Mouse (Mus musculus) lung, adult 2 months (tissue): Measurements from ENCODE around the gene Ate1. TPM values are rescaled to one million over a fixed set of nuclear protein-coding genes. Genes with fewer than 3 reads are reported as not detected.
A peak's percentile ranks its signal among the peaks of the same experiment; 100 is the strongest.
"Not testable (repeated sequence)": the region's sequence is repeated elsewhere in the genome, so short reads cannot be mapped to it uniquely, and the experiment has no call there.

Experiments
- DNase-seq: peaks from one replicate; pipeline ENCODE4 v3.0.0; 2022
- H3K4me1 ChIP-seq: fragments of 200-500 bp; 2 replicates; pipeline ENCODE4 v1.6.1; 2011; ENCODE audit warnings: low read length; ENCODE audit not compliant: control insufficient read depth, insufficient read depth
- H3K4me3 ChIP-seq: fragments of 200-500 bp; replicated peaks from 2 replicates; pipeline ENCODE3; 2011; ENCODE audit warnings: low read depth, mild to moderate bottlenecking, control low read depth, low read length; ENCODE audit errors: extremely low read depth
- CTCF ChIP-seq: fragments of 200-500 bp; IDR thresholded peaks from 2 replicates; pipeline ENCODE4 v1.5.1; 2011; ENCODE audit warnings: mild to moderate bottlenecking, low read length, control low read depth; ENCODE audit not compliant: insufficient read depth
- POLR2A ChIP-seq: fragments of 200-500 bp; IDR thresholded peaks from 2 replicates; pipeline ENCODE4 v1.6.1; 2011; ENCODE audit warnings: low read depth, mild to moderate bottlenecking, control low read depth, low read length, borderline replicate concordance; ENCODE audit errors: extremely low read depth
- WGBS: fragments of 180-500 bp; shearing (Covaris S2); methylation state at CpG from one replicate; pipeline ENCODE4 v1.1.7; 2018; 5-methylcytosine and 5-hydroxymethylcytosine counted together
- polyA plus RNA-seq: library from polyadenylated mRNA; depleted of rRNA; stranded (reverse); fragments of >200 nt; gene quantifications from 2 replicates; pipeline ENCODE4 v1.2.3, GENCODE M21; 2012

The Ate1 gene
- polyA plus RNA-seq, 1 experiment, result 12.5 TPM

DNA sequence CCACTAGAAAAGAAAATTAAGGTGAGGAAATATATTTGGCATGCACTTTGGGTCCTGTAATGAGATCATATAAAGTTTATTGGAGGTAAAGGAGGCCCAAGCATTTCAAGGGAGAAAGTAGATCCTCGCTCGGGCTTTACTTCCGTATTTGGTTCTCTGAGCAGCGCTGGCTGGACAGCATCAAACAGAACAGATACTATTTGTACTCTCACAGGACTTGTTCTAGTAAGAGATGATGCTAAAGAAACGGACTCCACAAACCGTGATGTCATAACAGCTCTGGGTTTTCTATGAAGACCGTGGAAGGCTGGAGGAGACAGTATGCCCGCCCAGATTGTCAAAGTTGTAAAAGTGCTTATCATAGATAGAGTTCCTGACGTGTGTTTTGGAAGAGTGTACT is 7.1 kb upstream of the Ate1 start:
- H3K4me1 ChIP-seq, result no peaks in the 10 kb centered on the region
- DNase-seq, result no peak
- no peak for TF ChIP-seq CTCF
- TF ChIP-seq POLR2A, result no peak
- H3K4me3 ChIP-seq, result no peak overlapping the region
- WGBS, result 76% methylated on average over 9 of the region's 9 CpGs

DNA sequence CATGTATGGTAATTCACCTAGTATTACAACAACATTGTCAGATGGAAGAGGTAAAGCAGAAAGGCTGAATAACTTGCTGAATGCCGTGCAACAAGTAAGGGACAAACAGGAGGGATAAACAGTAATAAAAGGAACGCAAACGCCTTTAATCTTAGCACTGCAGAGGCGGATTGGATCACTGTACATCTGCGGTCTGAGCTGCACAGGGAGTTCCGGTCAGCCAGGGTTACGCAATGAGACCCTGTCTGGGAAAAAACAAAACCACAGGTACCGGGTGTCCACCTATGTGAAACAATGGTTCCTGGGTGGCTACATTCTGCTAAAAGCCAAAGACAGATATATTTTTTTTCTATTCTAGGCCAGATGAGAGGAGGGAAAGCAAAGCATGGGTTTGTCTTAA is 3.3 kb upstream of the Ate1 start:
- Histone ChIP-seq H3K4me1 (no peaks in the 10 kb centered on the region; the same call in 1 of the 2 replicates), H3K4me3 (no peak overlapping the region)
- DNase-seq, result no peak
- 74% methylated on average over 8 of the region's 8 CpGs for WGBS
- TF ChIP-seq POLR2A (no peak), CTCF (no peak)

- WGBS, result 76% methylated on average over 14 of the region's 14 CpGs
- TF ChIP-seq POLR2A, result no peak
- no peak for TF ChIP-seq CTCF
- Histone ChIP-seq H3K4me1 (no peaks in the 10 kb centered on the region; the same call in 1 of the 2 replicates), H3K4me3 (no peak overlapping the region)
- no peak for DNase-seq
These were observed 748 bp upstream of the Ate1 start for GRCm38 (mm10) chr7:130520812-130521422.

DNA sequence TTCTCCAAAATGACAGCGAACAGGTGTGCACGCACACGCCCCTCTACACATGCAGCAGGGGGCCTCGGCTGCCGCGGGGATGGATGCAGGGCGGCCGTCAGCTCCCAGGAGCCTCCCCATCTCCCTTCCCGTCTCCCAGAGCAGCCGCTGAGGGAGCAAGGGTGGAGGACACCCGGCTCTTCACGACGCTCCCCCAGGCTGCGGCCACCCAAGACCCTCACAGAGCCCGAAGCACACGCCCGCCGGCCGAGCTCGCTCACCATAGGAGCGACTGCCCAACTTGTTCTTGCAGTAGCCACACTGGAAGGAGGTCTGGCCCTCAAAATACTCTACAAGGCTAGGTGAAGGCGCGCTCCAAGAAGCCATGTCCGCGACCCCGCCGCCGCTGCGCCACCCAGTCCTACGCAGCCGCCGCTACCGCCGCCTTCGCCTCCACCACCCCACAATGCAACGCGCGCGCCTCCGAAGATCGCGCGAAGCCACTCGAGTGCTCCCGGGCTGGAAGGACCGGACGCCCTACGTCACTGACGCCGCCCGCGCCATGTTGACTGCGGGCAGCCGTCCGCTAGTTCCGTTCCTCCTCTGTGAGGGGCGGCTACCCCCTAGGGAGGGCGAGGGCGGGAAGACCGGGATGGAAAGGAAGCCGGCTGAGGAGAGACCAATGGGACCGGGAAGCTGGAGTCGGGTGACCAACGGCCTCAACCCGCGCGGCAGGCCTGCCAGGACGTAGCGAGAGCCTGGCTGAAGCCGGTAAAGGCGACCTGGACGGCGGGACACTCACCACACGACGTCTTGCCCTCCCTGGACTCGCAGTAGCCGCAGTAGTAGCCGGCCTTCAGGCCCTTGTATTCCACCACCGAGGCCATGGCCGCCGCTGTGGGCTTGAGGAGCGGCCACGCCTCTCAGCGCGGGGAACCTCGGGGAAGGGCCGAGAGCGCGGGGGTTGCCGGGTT is 797 bp downstream of the Ate1 start:
- peak overlapping the region; percentile 99 for H3K4me3 ChIP-seq
- WGBS, result under 1% methylated on average over 82 of the region's 90 CpGs
- no peaks in the 10 kb centered on the region; the same call in 1 of the 2 replicates for H3K4me1 ChIP-seq
- DNase-seq, result peak; percentile 97
- TF ChIP-seq POLR2A, result peak; percentile 67
- TF ChIP-seq CTCF, result no peak

GRCm38 (mm10) chr7:130518213-130519095 is 1.7 kb downstream of the Ate1 start:
- 17% methylated on average over 26 of the region's 26 CpGs for WGBS

DNA sequence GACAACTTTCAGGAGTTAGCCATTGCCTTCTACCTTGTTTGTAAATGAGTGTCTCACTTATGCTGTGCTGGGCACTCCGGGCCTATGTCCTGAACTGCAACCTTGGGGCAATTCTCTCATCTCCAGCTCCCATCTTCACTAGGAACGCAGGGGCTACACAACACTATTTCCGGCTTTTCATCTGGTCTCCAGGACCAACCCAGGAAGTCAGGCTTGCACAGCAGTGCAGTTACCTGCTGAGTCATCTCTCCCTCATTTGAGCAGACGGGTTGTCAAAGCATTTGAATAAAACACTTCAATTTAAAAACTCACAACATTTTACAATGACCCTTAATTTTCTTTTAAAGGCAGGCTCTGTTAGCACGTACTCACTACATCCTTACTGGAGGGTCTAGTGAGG is 9.9 kb downstream of the Ate1 start:
- H3K4me1 ChIP-seq, result no peaks in the 10 kb centered on the region
- WGBS, result 88% methylated on average over 5 of the region's 5 CpGs
- DNase-seq, result no peak
- H3K4me3 ChIP-seq, result no peak overlapping the region
- TF ChIP-seq POLR2A (no peak), CTCF (no peak)

More at GRCm38 (mm10) chr7:130518213-130519095, 1.7 kb downstream of the Ate1 start:
- no peaks in the 10 kb centered on the region; the same call in 1 of the 2 replicates for H3K4me1 ChIP-seq
- peak overlapping the region; percentile 99 for H3K4me3 ChIP-seq
- TF ChIP-seq CTCF, result no peak
- TF ChIP-seq POLR2A, result no peak
- no peak for DNase-seq

DNA sequence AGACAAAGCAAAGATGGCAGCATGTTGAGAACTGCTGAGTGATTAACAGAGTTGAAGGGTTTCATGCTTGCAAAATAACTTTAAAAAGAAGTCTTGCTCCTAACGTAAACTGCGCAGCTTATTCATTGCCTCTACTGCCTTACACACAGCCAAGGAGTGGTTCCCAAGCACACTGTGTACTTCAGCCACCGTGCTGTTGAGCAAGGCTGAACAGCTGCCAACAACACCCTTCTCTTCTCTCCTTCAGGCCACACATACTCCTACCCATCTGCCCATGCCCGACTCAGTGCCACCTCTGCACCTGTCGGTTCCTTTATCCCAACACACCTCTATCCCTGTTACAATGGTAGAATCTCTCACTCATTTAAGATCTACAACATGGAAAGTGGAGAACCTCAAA is 17.2 kb downstream of the Ate1 start:
- H3K4me3 ChIP-seq, result no peak overlapping the region
- H3K4me1 ChIP-seq, result no peaks in the 10 kb centered on the region
- WGBS, result 76% methylated on average over 5 of the region's 5 CpGs
- DNase-seq, result no peak
- TF ChIP-seq POLR2A (no peak), CTCF (no peak)

GRCm38 (mm10) chr7:130501499-130501898 is 18.7 kb downstream of the Ate1 start:
- 63% methylated on average over 1 of the region's 1 CpGs for WGBS

DNA sequence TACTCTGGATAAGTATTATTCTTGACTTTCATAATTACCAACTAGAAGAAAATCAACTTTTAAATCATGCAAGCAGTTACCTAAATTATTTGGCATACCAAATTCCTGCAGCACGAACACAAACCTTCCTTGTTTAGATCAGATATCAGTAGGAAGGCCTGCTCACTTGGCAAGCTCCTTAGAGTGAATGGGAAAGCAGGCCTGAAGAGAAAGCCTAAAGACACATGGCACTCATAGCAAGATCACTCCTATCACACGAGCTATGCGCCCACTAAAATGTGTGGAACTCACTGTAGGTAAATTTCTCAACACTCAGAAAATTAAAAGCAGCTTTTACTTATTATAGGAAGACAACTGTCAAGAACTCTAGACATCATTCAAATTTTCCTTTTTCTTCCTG is 26.8 kb downstream of the Ate1 start:
- no peak for DNase-seq
- no peaks in the 10 kb centered on the region; the same call in 1 of the 2 replicates for H3K4me1 ChIP-seq
- TF ChIP-seq CTCF, result no peak
- no peak for TF ChIP-seq POLR2A
- 53% methylated on average over 3 of the region's 3 CpGs for WGBS
- no peak overlapping the region for H3K4me3 ChIP-seq

More at GRCm38 (mm10) chr7:130501499-130501898, 18.7 kb downstream of the Ate1 start:
- TF ChIP-seq POLR2A, result no peak
- no peak for TF ChIP-seq CTCF
- no peak overlapping the region for H3K4me3 ChIP-seq
- no peaks in the 10 kb centered on the region for H3K4me1 ChIP-seq
- DNase-seq, result no peak

DNA sequence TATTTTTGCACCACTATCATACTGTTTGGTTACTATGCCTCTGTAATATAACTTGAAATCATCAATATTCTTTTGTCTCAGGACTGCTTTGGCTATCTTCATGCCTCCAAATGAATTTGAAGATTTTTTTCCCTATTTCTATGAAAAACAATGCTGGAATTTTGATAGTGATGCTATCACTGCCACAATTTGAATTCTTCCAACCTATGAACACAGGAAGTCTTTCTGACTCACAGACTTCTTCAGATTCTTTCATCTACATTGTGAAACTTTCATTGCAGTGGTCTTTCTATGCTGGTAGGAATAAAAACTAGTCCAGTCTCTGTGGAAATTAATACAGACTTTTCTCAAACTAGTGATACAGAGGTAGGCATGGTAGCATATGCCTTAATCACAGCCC is 28.1 kb downstream of the Ate1 start:
- Histone ChIP-seq H3K4me3 (no peak overlapping the region), H3K4me1 (no peaks in the 10 kb centered on the region; the same call in 1 of the 2 replicates)
- no peak for TF ChIP-seq POLR2A
- TF ChIP-seq CTCF, result no peak
- no peak for DNase-seq

- DNase-seq, H3K4me1 ChIP-seq, H3K4me3 ChIP-seq: not testable (repeated sequence)
- 86% methylated on average over 3 of the region's 3 CpGs for WGBS
These were observed 41.2 kb downstream of the Ate1 start for GRCm38 (mm10) chr7:130479003-130479402.
